Mouse (Mus musculus) ZHBTc4 (cell line): Measurements from ENCODE around the gene Actr2.
"Not testable (repeated sequence)": the region's sequence is repeated elsewhere in the genome, so short reads cannot be mapped to it uniquely, and the experiment has no call there.

Experiments used
- DNase-seq: peaks from one replicate; pipeline ENCODE4 v3.0.0-alpha.2; 2011; ENCODE audit warnings: low read depth, low spot score

Gene Actr2

DNA sequence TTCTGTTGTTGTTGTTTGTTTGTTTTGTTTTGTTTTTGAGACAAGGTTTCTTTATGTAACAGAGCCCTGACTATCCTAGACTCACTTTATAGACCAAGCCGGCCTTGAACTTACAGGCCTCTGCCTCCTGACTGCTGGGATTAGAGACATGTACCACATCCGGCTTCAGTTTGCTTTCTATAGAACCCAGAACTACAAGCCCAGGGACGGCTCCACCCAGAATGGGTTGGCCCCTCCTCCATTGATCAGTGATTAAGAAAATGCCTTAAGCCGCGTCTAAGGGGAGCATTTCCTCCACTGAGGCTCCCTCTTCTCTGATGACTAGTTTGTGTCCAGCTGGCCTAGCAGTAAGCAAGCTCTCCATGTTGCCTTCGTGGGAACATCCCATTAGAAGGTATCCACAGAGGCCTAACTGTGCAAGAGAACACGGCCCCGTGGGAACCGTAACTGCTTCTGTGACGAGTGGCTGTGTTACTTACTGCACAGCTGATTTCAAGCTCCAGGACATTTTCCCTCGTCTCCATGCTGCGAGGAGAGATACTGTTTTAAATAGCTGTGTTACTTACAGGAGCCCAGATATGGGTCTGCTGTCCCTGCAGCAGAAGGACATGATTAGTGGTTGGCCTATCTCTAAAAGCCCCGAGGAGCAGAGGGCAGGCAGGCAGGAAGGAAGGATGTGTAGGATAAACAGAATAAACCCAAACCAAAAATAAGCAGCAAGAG lies 59.7 kb downstream of the Actr2 start:
- DNase-seq = no peak

DNA sequence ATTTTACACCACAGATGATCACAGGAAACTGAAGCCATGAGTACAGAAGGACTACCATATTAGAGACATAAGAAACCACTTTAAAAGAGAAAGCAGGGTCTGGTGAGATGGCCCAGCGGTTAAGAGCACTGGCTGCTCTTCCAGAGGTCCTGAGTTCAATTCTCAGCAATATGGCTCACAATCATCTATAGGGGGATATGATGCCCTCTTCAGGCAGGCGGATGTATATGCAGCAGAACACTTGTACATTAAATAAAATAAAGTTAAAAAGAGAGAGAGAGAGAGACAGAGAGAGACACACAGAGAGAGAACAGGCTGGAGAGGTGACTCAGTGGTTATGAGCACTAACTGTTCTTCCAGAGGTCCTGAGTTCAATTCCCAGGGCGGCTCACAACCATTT lies 67.1 kb downstream of the Actr2 start:
- no peak for DNase-seq

DNA sequence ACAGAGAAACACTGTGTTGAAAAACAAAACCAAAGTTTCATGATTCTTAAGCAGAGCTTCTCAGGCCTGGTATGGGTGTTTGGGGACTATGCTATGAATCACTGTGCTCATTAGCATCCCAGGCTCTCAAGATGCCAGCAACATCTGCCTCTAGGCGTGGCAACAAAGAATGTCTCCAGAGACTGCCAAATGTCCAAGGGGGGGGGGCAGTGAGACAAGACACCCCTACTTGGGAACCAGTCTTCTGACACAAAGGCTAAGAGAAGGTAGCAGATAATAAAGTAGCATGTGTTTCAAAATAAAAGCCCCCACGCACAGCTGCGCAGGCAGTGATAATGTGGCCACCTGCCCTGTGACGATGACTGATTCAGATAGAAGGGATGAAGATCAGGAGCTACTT lies 69.5 kb downstream of the Actr2 start:
- DNase-seq = no peak

DNA sequence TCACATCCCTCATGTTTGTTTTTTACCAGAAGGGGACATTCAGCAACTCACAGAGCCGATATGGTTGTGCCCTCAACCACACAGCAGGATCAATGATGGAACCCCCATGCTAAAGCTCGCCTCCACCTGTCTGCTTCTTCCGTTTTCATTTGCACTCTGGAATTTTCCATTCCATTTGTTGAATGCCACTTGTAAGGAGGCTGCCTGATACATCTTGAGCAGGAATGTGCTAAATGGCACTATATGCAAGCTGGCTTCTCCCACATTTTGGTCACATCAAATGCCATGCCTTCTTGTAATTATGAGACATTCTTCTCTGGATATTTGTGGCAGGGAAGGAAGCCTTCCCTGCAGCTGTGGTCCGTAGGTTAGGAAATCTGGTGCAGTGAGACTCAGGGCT lies 70.6 kb downstream of the Actr2 start:
- no peak for DNase-seq

DNA sequence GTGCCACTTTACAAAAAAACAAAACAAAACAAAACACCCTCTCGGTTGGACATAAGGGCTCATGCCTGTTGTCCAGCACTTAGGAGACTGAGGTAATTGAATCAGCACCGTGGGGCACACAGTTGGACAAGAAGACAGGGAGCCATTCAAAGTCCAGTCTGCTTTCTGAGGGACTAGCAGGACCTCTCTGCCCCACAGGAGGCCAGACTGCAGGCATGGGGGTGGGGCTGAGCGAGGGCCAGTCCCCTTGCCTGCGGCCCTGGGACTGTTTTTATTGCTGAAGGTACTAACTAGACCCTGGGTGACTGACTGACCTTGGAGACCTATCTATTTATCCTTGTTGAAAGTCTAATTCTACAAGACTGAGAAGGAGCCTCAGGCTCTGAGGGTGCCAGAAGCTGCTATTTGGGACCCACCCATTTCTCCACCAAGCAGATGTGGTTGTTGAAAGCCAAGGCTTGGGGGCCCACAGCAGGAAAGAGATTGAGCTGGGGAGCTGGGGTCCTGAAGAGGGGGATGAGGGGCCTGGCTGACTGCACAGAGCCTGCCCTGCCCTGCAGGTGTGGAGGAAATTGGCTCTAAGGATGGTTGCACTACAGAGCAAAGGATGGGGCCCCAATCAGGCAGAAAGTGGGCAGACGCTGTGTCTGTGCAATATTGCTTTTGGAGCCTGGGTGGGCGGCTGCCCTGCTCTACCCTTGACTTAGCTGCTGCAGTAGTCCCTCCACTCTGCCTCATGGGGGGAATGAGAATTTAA lies 71.4 kb downstream of the Actr2 start:
- peak; percentile 37 for DNase-seq

DNA sequence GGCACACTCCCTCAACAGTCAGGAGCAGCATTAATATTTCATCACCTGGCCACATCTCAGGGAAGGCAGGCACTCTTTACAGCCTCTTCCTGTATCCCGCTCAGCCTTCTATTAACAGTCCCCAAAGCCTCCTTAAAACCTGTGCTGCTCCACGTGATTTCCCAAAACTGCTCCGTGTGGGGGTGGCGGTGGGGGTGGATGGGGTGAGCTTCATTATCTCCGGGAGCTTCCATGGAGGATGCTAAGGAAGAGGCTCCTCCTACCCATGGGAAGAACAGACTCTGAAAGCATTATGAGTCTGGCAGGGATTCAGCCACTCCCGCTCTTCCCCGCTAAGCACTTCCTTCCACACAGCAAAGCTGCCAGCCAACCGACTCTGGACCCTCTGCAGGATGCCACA lies 74.0 kb downstream of the Actr2 start:
- DNase-seq = no peak

DNA sequence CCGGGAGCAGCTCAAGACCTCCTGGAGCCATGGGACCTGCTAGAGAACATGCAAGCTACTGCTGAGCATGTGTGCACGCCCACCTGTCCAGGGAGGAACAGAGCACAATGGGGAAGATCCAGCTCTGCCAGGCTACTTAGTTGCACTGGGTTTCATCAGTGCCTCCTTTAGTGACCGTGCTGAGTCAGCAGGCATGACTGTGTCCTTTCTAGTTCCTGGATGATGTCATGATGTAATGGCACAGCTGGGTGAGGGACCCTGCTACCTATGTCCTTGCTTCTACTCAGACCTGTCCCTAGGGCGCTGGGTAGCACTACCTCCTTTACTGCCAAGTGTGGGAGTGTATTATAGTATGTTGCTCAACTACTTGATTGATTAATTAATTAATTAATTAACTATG lies 75.0 kb downstream of the Actr2 start:
- DNase-seq = no peak

DNA sequence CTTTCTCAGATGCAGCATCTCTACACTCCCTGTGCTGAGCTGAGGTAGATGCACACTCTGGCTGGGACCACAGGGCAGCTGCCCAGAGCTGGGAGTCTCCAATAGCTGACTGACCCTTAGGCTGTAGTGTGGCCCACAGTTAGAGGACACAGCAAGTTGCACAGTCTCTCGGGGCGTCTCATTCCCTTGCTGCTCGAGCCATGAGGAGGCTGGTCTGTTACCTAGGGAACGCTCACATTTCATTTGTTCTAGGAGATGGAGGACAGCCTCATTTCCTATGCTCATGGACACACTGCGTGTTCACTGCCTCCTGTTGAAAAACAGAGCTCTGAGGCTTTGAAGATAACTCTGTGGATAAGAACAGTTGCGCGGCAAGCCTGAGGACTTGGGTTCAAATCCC lies 76.7 kb downstream of the Actr2 start:
- DNase-seq = no peak

DNA sequence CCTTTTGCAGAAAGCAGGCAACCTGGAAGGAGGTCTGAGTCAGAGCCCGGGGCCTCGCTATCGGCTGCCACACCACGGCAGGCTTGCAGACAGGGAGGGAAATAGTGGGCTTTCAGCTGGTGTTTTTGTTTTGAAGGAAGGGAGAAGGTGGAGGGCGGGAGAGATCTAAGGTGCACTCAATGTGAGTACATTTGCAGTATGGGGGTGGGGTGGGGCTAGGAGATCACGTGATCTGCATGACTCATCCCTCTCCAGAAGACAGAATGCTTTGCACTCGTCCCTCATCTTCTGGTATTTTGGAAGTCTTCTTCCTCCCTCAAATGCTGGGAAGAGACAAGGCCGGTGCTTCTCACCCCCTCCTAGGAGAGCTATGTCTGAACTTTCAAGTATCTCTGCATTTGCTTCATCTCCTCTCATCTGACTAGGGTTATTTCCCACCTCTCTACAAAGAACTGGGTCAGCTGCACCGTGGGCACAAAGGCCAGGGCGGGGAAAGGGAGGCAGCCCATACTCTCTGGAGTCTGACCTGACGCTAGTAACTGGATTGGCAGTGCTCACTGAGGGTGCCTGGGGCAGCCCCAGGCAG lies 77.3 kb downstream of the Actr2 start:
- DNase-seq = peak; percentile 83

DNA sequence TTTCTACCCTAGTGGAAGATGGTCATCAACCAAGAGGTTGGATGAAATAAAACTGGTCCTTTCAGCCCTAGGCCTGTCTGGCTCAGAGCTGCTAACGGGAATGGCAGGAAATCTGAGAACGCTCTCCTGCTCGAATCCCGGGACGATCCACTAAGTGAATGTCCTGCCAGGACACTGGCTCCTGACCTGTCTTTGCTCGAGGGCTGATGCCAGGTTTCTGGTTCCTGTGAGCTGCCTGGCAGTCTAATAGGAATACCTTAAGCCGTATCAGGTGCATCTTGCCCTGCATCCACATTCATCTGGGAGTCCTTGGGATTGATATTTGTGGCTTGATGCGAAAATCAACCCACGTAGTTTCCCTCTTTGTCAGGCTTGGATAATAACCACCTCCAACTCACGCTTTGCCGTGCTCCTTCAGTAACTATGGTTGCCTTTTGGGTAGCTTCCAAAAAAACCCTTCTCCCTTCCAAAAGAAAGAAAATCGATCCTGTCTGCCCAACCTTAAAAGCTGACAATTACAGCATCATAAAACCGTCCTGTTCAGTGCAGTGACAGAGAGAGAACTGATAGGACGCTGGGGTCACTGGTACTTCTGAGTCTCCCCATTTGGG lies 78.3 kb downstream of the Actr2 start:
- no peak for DNase-seq

DNA sequence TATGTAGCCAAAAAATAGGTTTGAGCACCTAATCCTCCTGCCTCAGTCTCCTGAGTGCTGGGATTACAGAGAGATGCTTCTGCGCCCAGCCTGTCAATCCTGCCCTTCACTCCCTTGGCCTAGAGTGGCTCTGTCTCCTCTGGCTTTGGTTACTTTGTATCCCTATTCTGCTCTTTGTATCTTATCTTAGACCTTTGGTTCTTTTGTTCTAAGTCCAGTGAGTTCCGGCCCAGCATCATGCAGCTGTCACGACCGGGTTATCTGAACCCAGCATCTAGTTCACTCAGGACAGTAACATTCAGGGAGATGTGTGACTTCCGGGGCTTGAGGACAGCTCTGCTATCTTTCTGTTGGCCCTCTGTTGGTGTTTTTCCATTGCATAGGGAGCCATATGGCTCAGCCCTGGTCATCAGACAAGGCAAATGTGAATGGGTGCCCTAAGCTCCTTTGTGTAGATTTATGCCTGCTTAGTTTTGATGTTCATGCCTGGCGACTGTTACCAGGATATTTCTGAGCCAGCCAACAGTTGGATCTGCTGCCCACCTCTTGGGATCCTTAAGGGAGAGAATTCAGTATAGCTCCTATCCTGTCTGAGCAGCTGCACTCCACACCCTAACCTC lies 79.1 kb downstream of the Actr2 start:
- no peak for DNase-seq

DNA sequence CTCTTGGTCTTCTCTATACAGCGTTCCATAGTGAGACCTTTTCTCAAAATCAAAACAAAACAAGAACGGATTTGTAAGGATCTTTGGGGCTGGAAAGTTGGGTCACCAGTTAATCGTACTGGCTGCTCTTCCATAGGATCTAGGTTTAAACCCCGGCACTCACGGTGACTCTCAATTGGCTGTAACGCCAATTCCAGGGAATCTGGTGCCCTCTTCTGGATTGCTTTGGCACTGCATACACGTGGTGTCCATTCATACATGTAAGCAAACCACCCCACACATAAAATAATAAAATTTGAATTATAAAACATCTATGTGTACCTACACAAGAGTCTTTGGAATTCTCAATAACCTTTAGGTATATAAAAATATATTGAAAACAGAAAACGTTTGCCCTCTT lies 81.2 kb downstream of the Actr2 start:
- DNase-seq = peak; percentile 87

DNA sequence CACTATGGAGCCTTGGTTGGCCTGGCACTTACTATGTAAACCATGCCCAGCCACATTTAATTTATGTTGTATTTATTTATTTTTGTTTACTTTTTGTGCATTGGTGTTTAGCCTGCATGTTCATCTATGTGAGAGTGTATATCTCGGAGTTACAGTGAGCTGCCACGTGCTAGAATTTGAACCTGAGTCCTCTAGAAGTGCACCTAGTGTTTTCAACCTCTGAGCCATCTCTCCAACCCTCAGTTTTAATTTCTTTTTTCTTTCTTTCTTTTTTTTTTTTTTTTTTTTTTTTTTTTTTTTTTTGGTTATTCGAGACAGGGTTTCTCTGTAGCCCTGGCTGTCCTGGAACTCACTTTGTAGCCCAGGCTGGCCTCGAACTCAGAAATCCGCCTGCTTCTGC lies 81.7 kb downstream of the Actr2 start:
- not testable (repeated sequence) for DNase-seq

DNA sequence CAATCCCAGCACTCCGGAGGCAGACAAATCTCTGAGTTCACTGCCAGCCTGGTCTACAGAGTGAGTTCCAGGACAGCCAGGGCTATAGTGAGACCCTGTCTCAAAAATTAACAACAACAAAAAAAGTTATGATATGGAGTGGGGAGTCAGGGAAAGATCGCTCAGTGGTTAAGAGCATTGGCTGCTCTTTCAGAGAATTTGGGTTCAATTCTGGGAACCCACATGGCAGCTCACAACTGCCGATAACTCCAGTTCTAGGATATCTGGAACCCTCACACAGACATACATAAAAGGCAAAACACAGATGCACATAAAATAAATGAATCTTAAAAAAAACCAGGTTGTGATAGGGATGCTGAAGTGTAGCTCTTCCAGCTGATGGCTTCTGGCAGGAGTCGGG lies 83.7 kb downstream of the Actr2 start:
- DNase-seq = no peak

DNA sequence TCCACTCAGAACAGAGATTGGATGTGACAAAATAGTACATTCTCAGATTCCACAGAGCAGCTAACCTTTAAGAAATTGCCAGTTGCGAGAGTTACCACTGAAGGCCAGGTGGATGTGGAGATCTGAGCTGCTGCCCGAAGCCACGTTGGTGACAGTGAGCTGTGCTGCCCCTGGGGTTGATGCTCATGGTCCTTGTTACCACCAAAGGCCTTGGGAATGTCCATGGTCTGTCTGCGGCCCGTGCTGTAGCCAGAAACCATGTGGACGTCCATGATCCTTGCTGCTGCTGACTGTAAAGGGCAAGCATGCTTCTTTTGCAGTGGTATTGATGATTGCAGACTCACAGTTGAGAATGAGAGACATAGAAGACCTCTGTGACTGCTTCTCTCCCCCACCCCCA lies 84.3 kb downstream of the Actr2 start:
- no peak for DNase-seq

DNA sequence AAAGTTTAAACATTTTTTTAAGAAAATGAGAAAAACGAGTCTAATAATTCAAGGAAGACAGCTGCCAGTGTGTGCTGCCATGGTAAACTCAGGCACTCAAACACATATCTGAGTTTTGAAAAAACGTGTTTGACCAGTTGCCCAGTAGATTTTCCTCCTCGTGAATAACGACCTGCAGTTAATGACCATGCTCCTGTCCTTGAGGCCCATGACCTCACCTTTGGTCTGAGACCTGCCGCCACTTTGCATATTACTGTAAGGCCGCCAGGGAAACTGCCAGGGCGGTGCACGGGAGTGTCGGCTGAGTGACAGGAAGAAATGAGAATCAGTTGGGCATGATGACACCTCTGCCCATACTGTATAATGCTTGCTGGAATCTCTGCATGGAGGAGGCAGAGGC lies 85.0 kb downstream of the Actr2 start:
- DNase-seq = no peak

DNA sequence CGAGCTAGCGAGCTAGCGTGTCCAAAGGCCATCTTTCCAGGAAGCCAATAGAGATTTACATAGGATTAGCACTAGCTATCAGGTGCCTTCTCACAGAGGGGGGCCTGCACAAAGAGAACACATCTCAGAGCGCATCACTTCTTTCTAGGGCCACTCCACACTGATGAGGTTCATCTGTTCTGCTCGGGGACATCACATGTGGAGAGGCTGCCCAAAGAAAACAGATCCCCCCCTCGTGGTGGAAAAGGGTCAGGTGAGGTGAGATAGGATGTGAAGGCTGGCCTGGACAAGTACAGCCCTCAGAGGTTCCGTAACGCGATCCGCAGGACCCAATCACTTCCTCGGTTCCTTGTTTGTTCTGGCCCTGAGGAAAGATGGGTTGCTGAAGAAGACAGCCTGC lies 86.8 kb downstream of the Actr2 start:
- peak; percentile 47 for DNase-seq

DNA sequence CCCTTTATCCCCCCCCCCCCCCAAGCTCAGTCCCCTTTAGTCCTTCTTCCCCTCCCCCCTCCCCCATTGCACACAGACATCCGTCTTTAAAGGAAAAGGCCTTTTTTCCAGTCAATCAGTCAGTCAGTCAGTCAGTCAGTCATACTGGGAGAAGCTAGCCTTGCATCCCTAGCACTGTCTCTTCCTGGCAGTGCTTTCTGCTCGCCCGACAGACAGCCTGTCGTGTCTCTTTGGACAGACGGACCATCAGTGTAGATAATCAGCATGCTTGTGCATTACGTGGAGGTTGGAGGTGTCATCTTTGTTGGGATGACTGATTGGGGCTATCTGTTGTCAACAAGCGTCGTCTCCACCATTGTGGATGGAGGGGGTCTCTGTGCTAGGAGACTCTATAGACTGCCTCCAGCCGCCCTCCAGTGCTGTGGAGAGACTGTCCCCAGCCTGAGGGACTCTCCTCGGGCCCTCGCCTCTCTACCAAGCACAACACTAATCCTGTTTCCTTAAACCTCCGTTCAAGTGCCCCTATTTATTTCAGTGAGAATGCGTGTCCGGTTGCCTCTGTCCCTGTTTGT lies 89.7 kb downstream of the Actr2 start:
- no peak for DNase-seq

DNA sequence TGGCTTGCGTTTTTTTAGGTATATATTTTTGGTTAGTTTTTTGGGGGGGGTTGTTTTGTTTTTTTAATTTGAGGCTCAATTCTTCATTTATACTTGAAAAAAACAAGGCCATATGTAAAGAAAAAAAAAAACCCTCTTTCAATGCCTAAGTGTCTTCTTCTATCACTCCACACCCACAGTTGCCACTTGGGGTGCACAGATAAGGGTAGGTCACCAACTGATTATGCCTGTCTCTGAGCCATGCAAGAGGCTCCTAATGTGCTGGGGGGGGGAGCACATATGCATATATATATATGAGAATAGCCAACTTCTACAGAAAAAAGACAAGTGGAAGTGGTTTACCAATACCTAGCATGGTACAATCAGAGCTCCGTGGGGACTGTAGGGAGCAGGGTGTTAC lies 90.3 kb downstream of the Actr2 start:
- no peak for DNase-seq

DNA sequence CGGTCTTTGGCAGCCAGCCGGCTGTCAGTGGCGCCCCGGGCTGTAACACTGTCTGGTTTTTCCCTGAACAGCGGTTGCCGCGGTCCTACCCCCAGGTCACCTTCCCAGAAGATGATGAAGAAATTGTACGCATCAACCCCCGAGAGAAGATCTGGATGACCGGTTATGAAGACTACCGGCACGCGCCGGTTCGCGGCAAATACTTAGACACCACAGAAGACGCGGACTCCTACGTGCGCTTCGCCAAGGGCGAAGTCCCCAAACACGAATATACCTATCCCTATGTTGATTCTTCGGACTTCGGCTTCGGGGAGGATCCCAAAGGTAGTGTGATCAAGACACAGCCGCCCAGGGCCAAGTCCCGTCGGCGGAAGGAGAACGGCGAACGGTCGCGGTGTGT lies 92.0 kb downstream of the Actr2 start:
- peak; percentile 72 for DNase-seq

DNA sequence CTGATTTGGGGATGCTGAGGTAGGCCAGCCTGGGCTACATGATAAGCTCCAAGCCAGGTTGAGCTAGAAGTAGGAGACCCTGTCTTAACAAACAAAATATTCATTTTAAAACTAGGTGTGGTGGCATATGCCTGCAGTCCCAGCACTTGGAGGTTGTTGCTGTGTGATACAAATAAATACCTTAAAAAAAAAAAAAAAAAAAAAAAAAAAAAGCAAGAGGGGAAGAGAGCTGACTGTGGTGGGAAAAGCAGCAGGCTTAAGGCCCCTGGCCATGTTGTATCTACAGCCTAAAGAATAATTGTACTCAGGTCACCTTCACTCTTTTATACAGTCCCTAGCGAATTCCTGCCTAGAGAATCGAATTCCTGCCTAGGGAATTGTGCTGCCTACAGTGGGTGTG lies 93.8 kb downstream of the Actr2 start:
- no peak for DNase-seq

DNA sequence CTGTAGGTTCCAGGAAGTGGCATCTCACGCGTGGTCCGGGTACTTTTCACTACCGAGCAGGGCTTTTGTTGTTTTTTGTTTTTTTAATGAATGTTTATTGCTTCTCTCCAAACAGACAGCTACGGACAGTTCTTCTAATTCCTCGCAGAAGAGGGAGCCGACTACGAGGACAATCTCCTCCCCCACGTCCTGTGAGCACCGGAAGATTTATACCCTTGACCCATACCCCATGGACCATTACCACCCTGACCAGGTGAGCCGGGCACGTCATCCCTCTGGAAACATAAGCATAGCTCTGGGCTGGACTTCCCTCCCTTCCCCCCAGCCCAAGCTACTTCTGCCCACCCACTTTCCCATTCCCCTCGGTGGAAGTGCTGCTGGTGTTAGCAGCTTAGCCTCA lies 94.8 kb downstream of the Actr2 start:
- DNase-seq = no peak
